Mouse (Mus musculus): ENCODE measurements at regions not wholly inside any gene's neighbourhood (a gene's known extent, or its start where the extent isn't known, plus 50 kb on each side); places are given as distances from the start of the nearest gene placed in this dataset.
A peak's percentile ranks its signal among the peaks of the same experiment; 100 is the strongest.

DNA sequence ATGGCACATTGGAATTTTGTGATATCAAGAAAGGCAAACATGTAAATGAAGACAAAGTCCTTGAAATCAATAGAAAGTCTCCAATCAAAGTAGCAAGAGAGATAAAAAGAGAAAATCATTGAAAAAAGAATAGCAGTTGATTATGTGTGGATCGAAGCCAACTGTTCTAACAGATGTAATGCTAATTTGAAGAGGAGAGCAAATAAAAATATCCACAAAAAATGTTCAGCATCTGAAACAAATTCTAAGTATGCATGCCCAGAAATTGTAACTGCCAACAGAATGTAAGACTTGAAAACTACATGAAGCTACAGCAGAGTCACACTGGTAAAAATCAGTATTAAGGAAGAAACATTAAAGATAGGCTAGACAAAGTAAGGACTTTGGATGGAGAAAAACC lies 587.2 kb upstream of the Galntl6 start:
- WGBS, result 87% methylated on average over 1 of the region's 1 CpGs
- Histone ChIP-seq H3K4me1 (ENCODE audit: control insufficient read depth in 2 of 2, insufficient read depth in 2 of 2, low read length in 2 of 2) (no peaks in the 10 kb centered on the region), H3K9ac (ENCODE audit: low read length) (no peak overlapping the region), H3K9me3 (ENCODE audit: control insufficient read depth, low read length) (0 out of 2 replicates have a peak, but pooled peaks cover 4% of the 10 kb centered on the region), H3K27ac (replicated peaks in 1 of 2; ENCODE audit: control insufficient read depth in 1 of 2, insufficient read depth in 1 of 2, low read depth in 2 of 2, low read length in 2 of 2) (no peak overlapping the region), H3K27me3 (ENCODE audit: control insufficient read depth, insufficient read depth, low read length) (no peaks in the 10 kb centered on the region), H3K4me3 (ENCODE audit: control insufficient read depth in 1 of 2, insufficient read depth in 1 of 2, low read depth in 1 of 2, low read length in 2 of 2) (no peak overlapping the region), H3K4me2 (ENCODE audit: low read length) (no peak overlapping the region), H3K36me3 (ENCODE audit: control insufficient read depth, insufficient read depth, low read length) (no peaks in the 10 kb centered on the region)
- ATAC-seq (ENCODE audit: insufficient number of reproducible peaks, insufficient read depth, low FRiP score, low read depth), result no peak

DNA sequence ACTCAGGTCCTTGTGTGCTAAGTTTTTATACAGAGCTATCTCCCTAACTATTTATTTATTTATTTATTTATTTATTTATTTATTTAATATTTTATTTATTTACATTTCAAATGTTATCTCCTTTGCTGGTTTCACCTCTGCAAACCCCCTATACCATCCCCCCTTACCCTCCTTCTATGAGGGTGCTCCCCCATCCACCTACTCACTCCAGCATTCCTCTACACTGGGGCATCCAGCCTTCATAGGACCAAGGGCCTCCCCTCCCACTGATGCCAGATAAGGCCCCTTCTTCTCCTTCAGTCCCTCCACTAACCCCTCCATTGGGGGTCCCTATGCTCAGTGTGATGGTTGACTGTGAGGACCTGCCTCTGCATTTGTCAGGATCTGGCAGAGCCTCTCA lies 579.0 kb upstream of the Galntl6 start:
- no peak overlapping the region for H3K4me3 ChIP-seq (ENCODE audit: control insufficient read depth in 1 of 2, insufficient read depth in 1 of 2, low read depth in 1 of 2, low read length in 2 of 2)
- H3K4me2 ChIP-seq (ENCODE audit: low read length), result no peak overlapping the region
- H3K9me3 ChIP-seq (ENCODE audit: control insufficient read depth, low read length), result 0 out of 2 replicates have a peak, but pooled peaks cover 4% of the 10 kb centered on the region
- no peak for ATAC-seq (ENCODE audit: insufficient number of reproducible peaks, insufficient read depth, low FRiP score, low read depth)
- no peaks in the 10 kb centered on the region for H3K4me1 ChIP-seq (ENCODE audit: control insufficient read depth in 2 of 2, insufficient read depth in 2 of 2, low read length in 2 of 2)
- no peaks in the 10 kb centered on the region for H3K27me3 ChIP-seq (ENCODE audit: control insufficient read depth, insufficient read depth, low read length)
- no peak overlapping the region for H3K9ac ChIP-seq (ENCODE audit: low read length)
- no peaks in the 10 kb centered on the region for H3K36me3 ChIP-seq (ENCODE audit: control insufficient read depth, insufficient read depth, low read length)
- H3K27ac ChIP-seq (replicated peaks in 1 of 2; ENCODE audit: control insufficient read depth in 1 of 2, insufficient read depth in 1 of 2, low read depth in 2 of 2, low read length in 2 of 2), result no peak overlapping the region

DNA sequence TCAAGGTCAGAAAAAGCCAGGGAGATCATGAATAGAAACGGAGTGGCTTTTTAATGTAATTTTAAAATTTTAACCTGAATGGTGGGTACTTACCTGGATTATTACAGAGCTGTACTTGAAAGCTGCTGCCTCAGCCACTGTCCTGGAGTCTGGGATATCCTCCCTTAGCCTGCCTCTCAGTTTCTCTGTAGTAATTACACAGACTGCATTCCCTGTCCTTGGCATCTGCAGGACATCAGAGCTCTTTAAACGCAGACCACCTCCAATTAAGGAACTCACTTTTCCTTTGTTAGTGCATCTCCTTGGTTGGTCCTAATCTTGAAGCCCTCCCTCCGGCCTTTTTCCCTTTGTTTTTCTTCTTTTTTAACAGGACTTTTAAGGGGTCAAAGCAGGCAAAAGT lies 565.8 kb upstream of the Galntl6 start:
- Histone ChIP-seq H3K36me3 (ENCODE audit: control insufficient read depth, insufficient read depth, low read length) (no peaks in the 10 kb centered on the region), H3K9me3 (ENCODE audit: control insufficient read depth, low read length) (no peaks in the 10 kb centered on the region), H3K4me1 (ENCODE audit: control insufficient read depth in 2 of 2, insufficient read depth in 2 of 2, low read length in 2 of 2) (no peaks in the 10 kb centered on the region), H3K4me2 (ENCODE audit: low read length) (no peak overlapping the region), H3K4me3 (ENCODE audit: control insufficient read depth in 1 of 2, insufficient read depth in 1 of 2, low read depth in 1 of 2, low read length in 2 of 2) (no peak overlapping the region), H3K27ac (replicated peaks in 1 of 2; ENCODE audit: control insufficient read depth in 1 of 2, insufficient read depth in 1 of 2, low read depth in 2 of 2, low read length in 2 of 2) (no peak overlapping the region), H3K9ac (ENCODE audit: low read length) (no peak overlapping the region), H3K27me3 (ENCODE audit: control insufficient read depth, insufficient read depth, low read length) (no peaks in the 10 kb centered on the region)
- WGBS, result 29% methylated on average over 3 of the region's 3 CpGs
- no peak for ATAC-seq (ENCODE audit: insufficient number of reproducible peaks, insufficient read depth, low FRiP score, low read depth)

DNA sequence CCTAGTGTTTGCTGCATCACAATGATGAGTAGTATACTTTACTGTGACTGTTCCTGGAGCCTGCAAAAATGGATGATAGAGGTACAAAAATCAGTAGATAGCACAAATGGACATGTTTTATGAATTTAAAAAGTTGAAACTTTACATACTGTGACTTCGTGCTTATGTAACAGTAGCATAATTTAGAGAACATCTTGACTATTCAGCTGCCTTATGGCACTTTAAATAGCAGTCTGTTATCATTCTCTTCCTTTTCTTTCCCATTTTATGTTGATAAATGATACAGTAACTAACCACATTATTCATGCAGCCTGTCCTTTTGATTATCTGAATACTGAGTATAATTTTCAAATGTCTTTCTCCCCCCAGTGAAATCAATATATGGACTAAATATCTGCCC lies 561.8 kb upstream of the Galntl6 start:
- Histone ChIP-seq H3K27me3 (ENCODE audit: control insufficient read depth, insufficient read depth, low read length) (no peaks in the 10 kb centered on the region), H3K4me3 (ENCODE audit: control insufficient read depth in 1 of 2, insufficient read depth in 1 of 2, low read depth in 1 of 2, low read length in 2 of 2) (no peak overlapping the region), H3K27ac (replicated peaks in 1 of 2; ENCODE audit: control insufficient read depth in 1 of 2, insufficient read depth in 1 of 2, low read depth in 2 of 2, low read length in 2 of 2) (no peak overlapping the region), H3K36me3 (ENCODE audit: control insufficient read depth, insufficient read depth, low read length) (no peaks in the 10 kb centered on the region), H3K9ac (ENCODE audit: low read length) (no peak overlapping the region), H3K4me2 (ENCODE audit: low read length) (no peak overlapping the region), H3K4me1 (ENCODE audit: control insufficient read depth in 2 of 2, insufficient read depth in 2 of 2, low read length in 2 of 2) (no peaks in the 10 kb centered on the region), H3K9me3 (ENCODE audit: control insufficient read depth, low read length) (no peaks in the 10 kb centered on the region)
- WGBS, result 70% methylated on average over 1 of the region's 1 CpGs
- ATAC-seq (ENCODE audit: insufficient number of reproducible peaks, insufficient read depth, low FRiP score, low read depth), result no peak

DNA sequence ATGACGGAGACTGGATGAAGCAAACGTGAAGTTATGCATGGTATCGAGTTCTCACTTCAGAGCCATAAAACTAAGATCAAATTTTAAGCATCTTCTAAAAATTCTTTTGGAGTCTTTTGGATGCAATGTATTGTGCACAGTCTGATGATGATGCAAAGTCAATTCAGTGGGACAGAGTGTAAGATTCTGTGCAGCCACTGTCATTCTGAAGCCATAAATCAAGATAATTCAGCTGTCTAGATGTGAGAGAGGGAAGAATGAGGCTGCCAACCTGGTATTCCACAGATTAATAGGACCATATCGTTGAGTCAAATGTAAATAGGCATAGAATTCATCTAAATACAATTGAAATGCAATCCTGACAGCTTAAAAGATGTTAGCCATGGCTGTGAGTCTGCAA lies 536.2 kb upstream of the Galntl6 start:
- Histone ChIP-seq H3K36me3 (ENCODE audit: control insufficient read depth, insufficient read depth, low read length) (no peaks in the 10 kb centered on the region), H3K4me1 (ENCODE audit: control insufficient read depth in 2 of 2, insufficient read depth in 2 of 2, low read length in 2 of 2) (no peaks in the 10 kb centered on the region), H3K27ac (replicated peaks in 1 of 2; ENCODE audit: control insufficient read depth in 1 of 2, insufficient read depth in 1 of 2, low read depth in 2 of 2, low read length in 2 of 2) (no peak overlapping the region), H3K27me3 (ENCODE audit: control insufficient read depth, insufficient read depth, low read length) (no peaks in the 10 kb centered on the region), H3K4me2 (ENCODE audit: low read length) (no peak overlapping the region), H3K9ac (ENCODE audit: low read length) (no peak overlapping the region), H3K9me3 (ENCODE audit: control insufficient read depth, low read length) (no peaks in the 10 kb centered on the region), H3K4me3 (ENCODE audit: control insufficient read depth in 1 of 2, insufficient read depth in 1 of 2, low read depth in 1 of 2, low read length in 2 of 2) (no peak overlapping the region)
- WGBS, result 74% methylated on average over 4 of the region's 4 CpGs
- ATAC-seq (ENCODE audit: insufficient number of reproducible peaks, insufficient read depth, low FRiP score, low read depth), result no peak

DNA sequence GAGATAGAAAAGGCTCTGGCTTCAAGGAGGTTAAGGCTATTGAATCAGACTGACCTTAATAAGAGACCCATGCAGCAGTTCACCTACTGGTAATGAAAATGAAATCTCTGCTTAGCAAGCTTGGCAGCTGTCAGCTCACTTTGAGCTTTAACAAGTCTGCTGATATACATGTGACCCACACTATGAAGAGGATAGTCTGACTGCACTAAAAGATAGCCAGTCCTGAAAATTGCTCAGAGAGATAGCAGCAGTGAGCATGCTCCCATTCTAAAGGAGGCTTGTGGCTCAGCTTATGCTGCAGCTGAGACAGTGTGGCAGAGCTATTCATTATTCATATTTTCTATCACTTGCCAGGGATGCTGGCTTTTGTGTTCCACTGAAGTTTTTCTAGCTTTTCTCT lies 491.2 kb upstream of the Galntl6 start:
- Histone ChIP-seq H3K4me3 (ENCODE audit: control insufficient read depth in 1 of 2, insufficient read depth in 1 of 2, low read depth in 1 of 2, low read length in 2 of 2) (no peak overlapping the region), H3K27ac (replicated peaks in 1 of 2; ENCODE audit: control insufficient read depth in 1 of 2, insufficient read depth in 1 of 2, low read depth in 2 of 2, low read length in 2 of 2) (no peak overlapping the region), H3K36me3 (ENCODE audit: control insufficient read depth, insufficient read depth, low read length) (no peaks in the 10 kb centered on the region), H3K27me3 (ENCODE audit: control insufficient read depth, insufficient read depth, low read length) (no peaks in the 10 kb centered on the region), H3K4me1 (ENCODE audit: control insufficient read depth in 2 of 2, insufficient read depth in 2 of 2, low read length in 2 of 2) (0 out of 4 replicates have a peak, but pooled peaks cover 0 to 4% of the 10 kb centered on the region in 2 experiments), H3K9me3 (ENCODE audit: control insufficient read depth, low read length) (no peaks in the 10 kb centered on the region), H3K9ac (ENCODE audit: low read length) (no peak overlapping the region), H3K4me2 (ENCODE audit: low read length) (no peak overlapping the region)
- 0 out of 2 replicates have a peak, but pooled peaks have one; percentile 35 for ATAC-seq (ENCODE audit: insufficient number of reproducible peaks, insufficient read depth, low FRiP score, low read depth)

DNA sequence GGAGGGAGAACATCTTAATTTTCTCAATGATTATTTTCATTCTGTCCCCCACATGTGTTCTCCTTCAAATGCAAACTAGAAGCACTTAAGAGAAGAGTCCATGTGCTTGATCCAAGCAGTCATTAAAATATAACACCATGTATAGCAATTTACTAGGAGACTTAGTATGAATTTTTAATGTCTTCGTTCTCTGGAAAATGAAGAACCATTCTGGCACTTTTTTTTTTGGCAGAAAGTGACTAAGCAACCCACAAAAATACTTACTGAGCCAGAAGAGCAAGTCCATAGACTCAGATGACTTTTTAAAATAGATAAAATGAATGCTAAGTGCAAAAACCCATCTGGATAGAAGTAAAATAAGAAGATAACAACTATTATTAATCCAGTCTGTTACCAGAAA lies 477.3 kb upstream of the Galntl6 start:
- Histone ChIP-seq H3K36me3 (ENCODE audit: control insufficient read depth, insufficient read depth, low read length) (no peaks in the 10 kb centered on the region), H3K4me2 (ENCODE audit: low read length) (no peak overlapping the region), H3K27me3 (ENCODE audit: control insufficient read depth, insufficient read depth, low read length) (no peaks in the 10 kb centered on the region), H3K9ac (ENCODE audit: low read length) (no peak overlapping the region), H3K27ac (replicated peaks in 1 of 2; ENCODE audit: control insufficient read depth in 1 of 2, insufficient read depth in 1 of 2, low read depth in 2 of 2, low read length in 2 of 2) (no peak overlapping the region), H3K4me1 (ENCODE audit: control insufficient read depth in 2 of 2, insufficient read depth in 2 of 2, low read length in 2 of 2) (no peaks in the 10 kb centered on the region), H3K4me3 (ENCODE audit: control insufficient read depth in 1 of 2, insufficient read depth in 1 of 2, low read depth in 1 of 2, low read length in 2 of 2) (no peak overlapping the region), H3K9me3 (ENCODE audit: control insufficient read depth, low read length) (no peaks in the 10 kb centered on the region)
- 55% methylated on average over 1 of the region's 1 CpGs for WGBS
- ATAC-seq (ENCODE audit: insufficient number of reproducible peaks, insufficient read depth, low FRiP score, low read depth), result no peak

DNA sequence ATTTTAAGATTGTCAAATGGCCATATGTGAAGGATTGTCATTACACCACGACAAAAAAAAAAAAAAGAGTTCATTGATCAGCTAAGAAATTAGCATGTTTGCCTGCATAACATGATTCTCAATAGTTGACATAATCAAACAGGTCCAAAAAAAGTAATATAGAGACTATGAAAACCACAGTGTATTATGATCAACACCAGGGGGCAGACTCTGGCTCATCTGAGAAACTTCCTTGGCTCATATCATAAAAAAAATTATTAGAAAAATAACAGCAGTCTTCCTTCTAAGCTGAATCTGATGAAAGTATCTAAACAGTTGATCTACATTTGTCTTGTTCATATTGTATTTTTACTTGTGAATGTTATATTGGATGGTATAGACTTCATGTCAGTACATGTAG lies 472.3 kb upstream of the Galntl6 start:
- no peaks in the 10 kb centered on the region for H3K9me3 ChIP-seq (ENCODE audit: control insufficient read depth, low read length)
- no peak for ATAC-seq (ENCODE audit: insufficient number of reproducible peaks, insufficient read depth, low FRiP score, low read depth)

More for the DNA sequence above, 472.3 kb upstream of the Galntl6 start:
- H3K4me1 ChIP-seq (ENCODE audit: control insufficient read depth in 2 of 2, insufficient read depth in 2 of 2, low read length in 2 of 2), result no peaks in the 10 kb centered on the region
- 19% methylated on average over 1 of the region's 1 CpGs for whole genome bisulfite sequencing
- H3K4me3 ChIP-seq (ENCODE audit: control insufficient read depth in 1 of 2, insufficient read depth in 1 of 2, low read depth in 1 of 2, low read length in 2 of 2), result no peak overlapping the region
- H3K4me2 ChIP-seq (ENCODE audit: low read length), result no peak overlapping the region
- no peaks in the 10 kb centered on the region for H3K36me3 ChIP-seq (ENCODE audit: control insufficient read depth, insufficient read depth, low read length)
- no peak overlapping the region for H3K9ac ChIP-seq (ENCODE audit: low read length)
- H3K27me3 ChIP-seq (ENCODE audit: control insufficient read depth, insufficient read depth, low read length), result no peaks in the 10 kb centered on the region
- H3K27ac ChIP-seq (replicated peaks in 1 of 2; ENCODE audit: control insufficient read depth in 1 of 2, insufficient read depth in 1 of 2, low read depth in 2 of 2, low read length in 2 of 2), result no peak overlapping the region
